ENCODE assay signal across 8 mouse cellular contexts in the genomic region with DNA sequence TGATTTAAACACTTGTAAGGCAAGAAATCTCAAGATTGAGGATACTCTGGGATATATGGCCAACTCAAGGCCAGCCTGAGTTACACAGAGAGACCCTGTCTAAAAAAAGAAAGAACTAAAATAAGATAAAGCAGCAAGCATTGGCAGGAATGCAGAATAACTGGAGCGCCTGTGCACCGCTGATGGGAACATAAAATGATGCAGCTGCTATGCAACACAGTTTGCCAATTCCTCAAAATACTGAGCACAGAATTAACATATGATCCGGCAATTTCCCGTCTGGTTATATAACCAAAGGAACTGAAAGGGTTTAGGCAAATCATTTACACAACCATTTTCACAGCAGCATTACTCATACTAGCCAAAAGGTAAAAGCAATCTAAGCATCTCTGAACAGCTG. TPM values are rescaled to one million over a fixed set of nuclear protein-coding genes. Genes with fewer than 3 reads are reported as not detected.
DNase-seq lines count a peak whose midpoint lies in the region.
"Had no signal": no experiment of that assay in that cellular context is flagged by ENCODE, and none has a peak within 500 bp of the region (broad histone marks: within the 10 kb centered on the region; RNA-seq: fewer than 3 reads in every experiment).

No protein-coding gene starts in this region.

- peak; percentile 37 for DNase-seq in kidney, postnatal 10 days
- no peak for DNase-seq in kidney, adult 11 months
- DNase-seq in cerebellum, adult 11-12 months, result peak; percentile 57
- peak; percentile 54 for DNase-seq in heart, adult 8-10 months (ENCODE audit: low spot score)
- DNase-seq in left cerebral cortex, adult 9 months (ENCODE audit: low spot score in 2 of 2), result peak; percentile 57 to 72
- DNase-seq in MN1 (ENCODE audit: low spot score), result no peak
- no peak for DNase-seq in spleen, adult 18-20 months
- DNase-seq: thymus, postnatal 4 days had no signal

RNA-seq across cellular contexts. Expression of a gene that starts 30.0 kb away (rescaled TPM):
- total RNA-seq in heart, adult 8-10 months (2022), result 10 to 100 TPM; 75.9 to 93.5 (median 92.3) TPM

Comparison
In these comparisons a context has a peak if more than half of its experiments do, and no peak if none do; other contexts are left out.
1. DNase-seq: peak in kidney, postnatal 10 days (single experiment), cerebellum, adult 11-12 months (single experiment), heart, adult 8-10 months (single experiment) and left cerebral cortex, adult 9 months (2 of 2); none in kidney, adult 11 months (single experiment), MN1 (single experiment) and spleen, adult 18-20 months (0 of 2).